ENCODE assay signal across 9 mouse cellular contexts in the genomic region with DNA sequence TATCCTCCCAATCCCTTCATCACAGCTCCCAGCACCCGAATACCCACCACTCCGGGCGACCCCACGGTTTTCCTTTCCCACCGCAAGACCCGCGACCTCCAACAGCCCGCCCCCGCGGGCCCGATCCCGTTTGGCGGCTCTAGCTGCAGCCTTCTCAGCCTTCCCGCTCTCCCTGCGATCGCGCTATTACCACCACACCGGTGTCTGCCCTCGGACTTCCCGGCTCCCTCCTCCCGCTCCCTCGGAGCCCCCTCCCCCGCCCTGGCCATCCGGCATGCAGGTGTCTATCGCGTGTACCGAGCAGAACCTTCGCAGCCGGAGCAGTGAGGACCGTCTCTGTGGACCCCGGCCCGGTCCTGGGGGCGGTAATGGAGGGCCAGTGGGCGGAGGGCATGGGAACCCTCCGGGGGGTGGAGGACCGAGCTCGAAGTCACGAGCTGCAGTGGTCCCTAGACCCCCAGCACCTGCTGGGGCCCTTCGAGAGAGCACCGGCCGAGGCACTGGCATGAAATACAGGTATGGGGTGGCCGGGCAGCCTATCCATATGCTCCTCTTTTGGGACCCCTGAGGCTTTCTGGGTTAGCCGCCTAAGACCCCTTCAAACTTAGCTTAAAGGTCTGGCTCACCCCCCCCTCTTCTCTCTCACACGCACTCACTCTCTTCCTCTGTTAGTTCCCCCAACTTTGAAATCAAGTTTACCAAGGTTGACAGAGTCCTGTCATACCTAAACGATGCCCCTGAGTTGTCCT. TPM values are rescaled to one million over a fixed set of nuclear protein-coding genes. Genes with fewer than 3 reads are reported as not detected.
DNase-seq lines count a peak whose midpoint lies in the region; ATAC-seq lines count a peak whose summit lies in the region.
"Had no signal": no experiment of that assay in that cellular context is flagged by ENCODE, and none has a peak within 500 bp of the region (broad histone marks: within the 10 kb centered on the region; RNA-seq: fewer than 3 reads in every experiment).

No protein-coding gene starts in this region.

- peak overlapping the region; percentile 44 for H3K4me3 ChIP-seq in hindbrain, embryonic 15.5 days
- peak overlapping the region; percentile 67 for H3K4me3 ChIP-seq in midbrain, embryonic 10.5 days

- no peaks in the 10 kb centered on the region for H3K9me3 ChIP-seq in hindbrain, embryonic 15.5 days
- H3K9me3 ChIP-seq in midbrain, embryonic 10.5 days (replicated peaks) = no peaks in the 10 kb centered on the region

- H3K36me3 ChIP-seq in hindbrain, embryonic 15.5 days = no peaks in the 10 kb centered on the region
- H3K36me3 ChIP-seq in midbrain, embryonic 10.5 days = no peaks in the 10 kb centered on the region

- H3K27ac ChIP-seq in hindbrain, embryonic 15.5 days (replicated peaks) = no peak overlapping the region; the same call in 1 of the 2 replicates
- H3K27ac ChIP-seq in midbrain, embryonic 10.5 days (replicated peaks) = peak overlapping the region; percentile 79

- peak; percentile 35 for DNase-seq in embryo, embryonic 11 days
- no peak for DNase-seq in embryo, embryonic 9.5 days (ENCODE audit: extremely low spot score)
- DNase-seq in spleen, postnatal 4 days (ENCODE audit: low spot score in 2 of 2) = peak; percentile 25 to 71
- no peak for DNase-seq in spleen, postnatal 36 days (ENCODE audit: low spot score in 2 of 2)
- DNase-seq in midbrain, embryonic 10.5 days (ENCODE audit: low spot score) = no peak
- DNase-seq in thymus, postnatal 4 days = peak; percentile 67
- DNase-seq in right cerebral cortex, postnatal 25 days = no peak

- H3K4me2 ChIP-seq in hindbrain, embryonic 15.5 days = peak overlapping the region; percentile 78

- 0 out of 2 replicates have a peak, but pooled peaks have one; percentile 9 for ATAC-seq in hindbrain, embryonic 15.5 days (ENCODE audit: low FRiP score, low read depth)

- under 1% methylated on average over 45 of the region's 45 CpGs for WGBS in hindbrain, embryonic 15.5 days
- WGBS in midbrain, embryonic 10.5 days = 1% methylated on average over 45 of the region's 45 CpGs

- H3K4me1 ChIP-seq in hindbrain, embryonic 15.5 days (replicated peaks) = peaks cover 57% of the 10 kb centered on the region
- H3K4me1 ChIP-seq in midbrain, embryonic 10.5 days = peaks cover 67% of the 10 kb centered on the region

- peak overlapping the region; percentile 46 for H3K9ac ChIP-seq in hindbrain, embryonic 15.5 days

- peaks cover 7% of the 10 kb centered on the region; the same call in 1 of the 2 replicates for H3K27me3 ChIP-seq in hindbrain, embryonic 15.5 days
- peaks cover 54% of the 10 kb centered on the region for H3K27me3 ChIP-seq in midbrain, embryonic 10.5 days (ENCODE audit: low read depth, poor library complexity, severe bottlenecking)
- H3K27me3 ChIP-seq: Patski had no signal

RNA-seq across cellular contexts. Expression of gene Kcnab3, which starts 0.5 kb away (rescaled TPM):
- 4.7 and 5.9 TPM in 2 replicates for polyA plus RNA-seq in hindbrain, embryonic 15.5 days (2015; fragmentation: Nextera tagmentation; extraction: Ambion mirVana)
- polyA plus RNA-seq in midbrain, embryonic 10.5 days (2016; fragmentation: Nextera tagmentation; extraction: Ambion mirVana) = 1.4 and 2.3 TPM in 2 replicates

RNA-seq across cellular contexts. Expression of gene Trappc1, which starts 2.8 kb away (rescaled TPM):
- 183 and 187 TPM in 2 replicates for polyA plus RNA-seq in hindbrain, embryonic 15.5 days (2015; fragmentation: Nextera tagmentation; extraction: Ambion mirVana)
- 174 and 188 TPM in 2 replicates for polyA plus RNA-seq in midbrain, embryonic 10.5 days (2016; fragmentation: Nextera tagmentation; extraction: Ambion mirVana)

RNA-seq across cellular contexts. Expression of gene Cntrob, which starts 3.0 kb away (rescaled TPM):
- polyA plus RNA-seq in hindbrain, embryonic 15.5 days (2015; fragmentation: Nextera tagmentation; extraction: Ambion mirVana) = 16.2 and 17.3 TPM in 2 replicates
- polyA plus RNA-seq in midbrain, embryonic 10.5 days (2016; fragmentation: Nextera tagmentation; extraction: Ambion mirVana) = 39.9 TPM in 2 replicates

RNA-seq across cellular contexts. Expression of gene Rnf227, which starts 13.7 kb away (rescaled TPM):
- polyA plus RNA-seq in hindbrain, embryonic 15.5 days (2015; fragmentation: Nextera tagmentation; extraction: Ambion mirVana) = 221 and 228 TPM in 2 replicates
- polyA plus RNA-seq in midbrain, embryonic 10.5 days (2016; fragmentation: Nextera tagmentation; extraction: Ambion mirVana) = 18.1 and 24.6 TPM in 2 replicates

RNA-seq across cellular contexts. Expression of gene Chd3, which starts 42.6 kb away (rescaled TPM):
- polyA plus RNA-seq in hindbrain, embryonic 15.5 days (2015; fragmentation: Nextera tagmentation; extraction: Ambion mirVana) = 83.5 and 83.7 TPM in 2 replicates
- 41.7 and 50.6 TPM in 2 replicates for polyA plus RNA-seq in midbrain, embryonic 10.5 days (2016; fragmentation: Nextera tagmentation; extraction: Ambion mirVana)

Comparison
In these comparisons a context has a peak if more than half of its experiments do, and no peak if none do; other contexts are left out.
1. DNase-seq: peak in embryo, embryonic 11 days (single experiment), spleen, postnatal 4 days (2 of 2) and thymus, postnatal 4 days (single experiment); none in embryo, embryonic 9.5 days (single experiment), spleen, postnatal 36 days (0 of 2), midbrain, embryonic 10.5 days (single experiment) and right cerebral cortex, postnatal 25 days (single experiment).